Mouse (Mus musculus): ENCODE data around the gene Dusp22.

GRCm38 (mm10) chr13:30642053-30642452 is 17.7 kb upstream of the Dusp22 start:
- TF ChIP-seq CTCF (IDR thresholded peaks at IDR 0.05; ENCODE audit: low read depth): no peak
- TF ChIP-seq EP300 (IDR thresholded peaks at IDR 0.05; ENCODE audit: low read depth): no peak
